Mouse (Mus musculus) liver, postnatal 0 days (tissue): Measurements from ENCODE around the gene Rps11.

Source experiments
- CTCF ChIP-seq: sonication (generic); IDR thresholded peaks from 2 replicates; pipeline ENCODE4 v1.5.1; 2016; ENCODE audit warnings: antibody characterized with exemption, low read depth
- EP300 ChIP-seq: IDR thresholded peaks from 2 replicates; pipeline ENCODE4 v1.6.1; 2016; ENCODE audit warnings: antibody characterized with exemption, low read depth, mild to moderate bottlenecking

- TF ChIP-seq EP300 (no peak), CTCF (no peak)
Observed at GRCm38 (mm10) chr7:45139904-45140723, 15.9 kb upstream of the Rps11 start.
